Mouse (Mus musculus) activated CD4-positive, CD25-positive, alpha-beta regulatory T cell, adult 4 months (primary cell): ENCODE results near the gene Tmem160. TPM values are rescaled to one million over a fixed set of nuclear protein-coding genes. Genes with fewer than 3 reads are reported as not detected.
A peak's percentile ranks its signal among the peaks of the same experiment; 100 is the strongest.

Experiments
- ATAC-seq: one replicate; pipeline ENCODE4 v1.8.0; 2017
- polyA plus RNA-seq, 2 experiments: library from polyadenylated mRNA; unstranded; fragments of 100-300 nt; shearing (Covaris generic); gene quantifications; one replicate each; pipeline ENCODE4 v1.2.1; 2017

The Tmem160 gene
- 1 to 10 TPM; 5.7 to 9.2 TPM for polyA plus RNA-seq

DNA sequence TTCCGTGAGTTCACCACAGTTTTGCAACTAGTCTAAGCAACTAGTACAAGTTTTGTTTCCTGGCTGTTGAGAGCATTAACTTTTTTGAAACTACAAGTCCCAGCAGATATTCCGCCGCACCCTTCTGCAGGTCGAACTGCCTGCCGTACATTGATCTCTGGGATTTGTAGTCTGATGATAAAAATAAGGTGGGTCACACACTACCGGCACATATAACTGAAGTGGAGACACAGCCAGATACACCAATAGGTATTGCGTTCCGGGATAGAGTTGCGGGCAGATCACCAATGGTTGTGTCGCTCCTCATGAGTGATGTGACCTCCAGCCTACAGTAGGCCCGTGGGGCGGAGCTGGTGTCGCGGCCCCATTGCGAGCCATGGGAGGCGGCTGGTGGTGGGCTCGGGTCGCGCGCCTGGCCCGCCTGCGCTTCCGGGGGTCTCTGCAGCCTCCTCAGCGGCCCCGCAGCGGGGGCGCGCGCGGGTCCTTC, at the start of gene Tmem160:
Tmem160 (plus strand) TSS at position 193 of the 487 bp plus-strand sequence.
- peak; percentile 99 for ATAC-seq

DNA sequence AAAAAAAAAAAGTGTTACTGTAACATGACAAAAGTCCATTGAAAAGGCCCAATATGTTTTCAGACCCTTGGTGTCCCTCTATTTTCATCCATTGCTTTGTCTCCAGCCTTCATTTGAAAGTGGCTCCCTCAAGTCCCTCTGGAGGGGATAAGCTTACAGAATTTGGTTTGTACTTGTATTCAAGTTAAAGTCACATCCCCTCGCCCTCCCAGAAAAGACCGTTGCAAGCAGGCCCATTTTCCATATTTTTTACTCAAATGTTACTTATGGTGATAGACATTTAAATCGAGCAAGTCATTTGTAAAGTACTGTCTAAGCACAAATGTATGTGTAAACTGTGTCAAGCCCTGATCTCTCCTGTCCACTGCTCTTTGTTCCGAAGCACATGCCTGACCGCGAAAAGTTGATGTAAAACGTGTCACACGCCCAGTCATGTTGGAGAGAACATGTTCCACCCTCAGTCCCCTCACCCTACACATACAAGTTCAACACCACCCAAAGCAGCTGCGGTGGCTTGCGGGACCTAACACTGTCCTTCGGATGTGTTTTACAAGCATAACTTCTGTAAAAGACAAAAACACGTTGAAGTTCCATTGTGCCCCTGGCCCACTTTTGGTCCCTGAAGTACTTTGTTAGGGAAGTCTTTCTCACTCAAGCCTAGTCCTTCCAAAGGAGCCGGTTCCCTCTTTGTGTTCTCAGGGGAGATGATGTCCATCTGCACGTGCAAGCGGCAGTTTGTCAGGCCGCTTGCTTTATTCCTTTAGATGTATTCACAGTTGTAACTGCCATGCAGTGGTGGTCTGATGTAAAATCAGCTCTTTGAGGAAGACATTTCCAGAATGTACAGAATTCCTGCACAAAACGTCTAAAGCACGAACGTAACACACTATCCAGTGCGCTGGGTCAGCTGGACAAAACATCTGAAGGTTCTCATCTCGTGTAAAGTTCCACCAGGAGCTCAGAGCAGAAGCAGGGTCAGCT, 49.3 kb upstream of the Tmem160 start:
- no peak for ATAC-seq

GRCm38 (mm10) chr7:16404315-16405072, 48.1 kb upstream of the Tmem160 start:
- ATAC-seq, result no peak

GRCm38 (mm10) chr7:16405073-16405455, 47.5 kb upstream of the Tmem160 start:
- ATAC-seq, result no peak

DNA sequence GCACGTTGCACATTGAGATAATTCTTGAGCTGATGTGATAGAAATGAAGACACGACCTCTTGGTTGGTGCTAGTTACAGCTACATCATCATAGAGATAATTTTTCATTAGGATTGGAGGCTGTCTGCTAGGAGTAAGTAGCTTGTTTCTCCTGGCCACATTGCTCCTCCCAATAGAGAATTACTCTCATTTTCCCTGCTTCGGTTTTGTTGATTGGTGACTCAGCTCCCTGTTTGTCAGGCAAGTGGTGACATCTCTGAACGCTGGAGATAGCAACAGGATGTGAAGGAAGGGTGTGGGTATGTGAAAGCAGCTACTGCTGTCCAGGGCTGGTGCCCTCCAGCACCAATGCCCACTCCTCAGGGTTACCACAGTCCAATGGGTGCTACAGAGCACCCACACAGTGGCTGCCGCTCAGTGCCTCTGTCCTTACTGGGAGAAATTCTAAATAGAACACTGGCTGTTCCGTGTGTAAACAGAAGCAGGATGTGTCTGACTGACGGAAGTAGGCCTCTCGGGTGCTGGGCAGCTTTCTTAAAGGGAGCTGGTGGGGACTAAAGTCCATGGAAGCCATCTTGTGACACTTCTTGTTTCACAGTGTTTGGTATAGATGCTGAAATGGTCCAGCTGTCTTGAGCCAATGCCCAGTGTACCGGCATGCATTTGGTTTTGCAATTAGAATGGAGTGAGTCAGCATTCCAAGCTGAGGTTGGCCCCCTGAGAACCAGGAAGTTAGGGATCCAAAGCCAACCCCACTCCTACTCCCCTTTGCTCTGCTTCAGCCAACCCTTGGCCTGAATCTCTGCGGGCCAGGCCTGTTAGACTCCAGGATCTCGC, 46.8 kb upstream of the Tmem160 start:
- peak; percentile 62 for ATAC-seq

GRCm38 (mm10) chr7:16406978-16407377, 45.6 kb upstream of the Tmem160 start:
- ATAC-seq, result no peak

GRCm38 (mm10) chr7:16411100-16411499, 41.5 kb upstream of the Tmem160 start:
- ATAC-seq, result no peak

DNA sequence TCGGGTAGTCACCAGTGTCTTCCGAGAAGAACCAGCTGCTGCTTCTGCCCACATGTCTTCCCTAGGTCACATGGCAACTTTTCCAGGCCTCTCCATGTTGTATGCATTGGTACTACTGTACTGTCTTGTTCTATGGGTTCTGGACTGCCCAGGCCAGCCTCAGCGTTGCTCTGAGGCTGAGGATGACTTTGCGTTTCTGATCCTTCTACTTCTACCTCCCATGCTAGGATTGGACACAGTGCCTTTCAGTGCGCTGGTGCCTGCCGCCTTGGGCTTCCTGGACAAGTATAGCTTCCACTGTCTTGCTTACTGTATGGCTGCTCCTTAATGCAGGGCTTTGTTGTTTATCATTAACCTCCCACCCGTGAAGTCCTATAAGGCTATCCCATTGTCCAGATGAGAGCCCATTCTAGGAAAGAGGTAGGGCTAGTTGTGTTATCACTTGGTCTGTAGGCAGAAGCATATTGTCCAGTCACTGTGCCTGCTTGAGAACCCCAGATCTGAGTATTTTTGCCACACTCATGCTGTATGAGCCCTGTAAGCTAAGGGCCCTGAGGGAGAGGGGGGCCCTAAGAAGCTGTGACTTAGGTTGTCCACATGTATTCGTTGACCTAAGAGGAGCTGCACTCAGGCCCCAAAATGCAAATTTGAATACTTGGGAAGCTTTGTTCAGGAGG, 40.2 kb upstream of the Tmem160 start:
- ATAC-seq, result no peak

DNA sequence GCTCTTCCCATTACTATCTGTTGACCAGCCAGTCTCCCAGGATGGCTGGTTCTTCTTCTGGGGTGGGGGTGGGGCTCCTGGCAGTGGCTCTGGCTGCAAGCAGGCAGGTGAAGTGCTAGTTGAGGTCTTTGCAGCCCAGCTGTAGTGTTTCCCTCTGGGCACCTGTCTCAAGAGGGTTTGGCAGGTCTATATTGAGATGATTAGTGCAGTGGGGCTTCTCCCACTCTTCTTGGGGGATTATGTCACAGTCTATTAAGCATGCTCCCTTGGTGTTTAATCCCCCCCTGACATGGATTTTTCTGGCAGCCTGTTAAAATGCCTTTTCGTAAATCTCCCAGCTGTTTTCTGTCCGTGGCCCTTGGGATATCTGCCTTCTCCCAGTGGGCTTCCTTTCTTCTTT, 39.6 kb upstream of the Tmem160 start:
- ATAC-seq, result no peak

GRCm38 (mm10) chr7:16415426-16415825, 37.2 kb upstream of the Tmem160 start:
- ATAC-seq, result no peak

DNA sequence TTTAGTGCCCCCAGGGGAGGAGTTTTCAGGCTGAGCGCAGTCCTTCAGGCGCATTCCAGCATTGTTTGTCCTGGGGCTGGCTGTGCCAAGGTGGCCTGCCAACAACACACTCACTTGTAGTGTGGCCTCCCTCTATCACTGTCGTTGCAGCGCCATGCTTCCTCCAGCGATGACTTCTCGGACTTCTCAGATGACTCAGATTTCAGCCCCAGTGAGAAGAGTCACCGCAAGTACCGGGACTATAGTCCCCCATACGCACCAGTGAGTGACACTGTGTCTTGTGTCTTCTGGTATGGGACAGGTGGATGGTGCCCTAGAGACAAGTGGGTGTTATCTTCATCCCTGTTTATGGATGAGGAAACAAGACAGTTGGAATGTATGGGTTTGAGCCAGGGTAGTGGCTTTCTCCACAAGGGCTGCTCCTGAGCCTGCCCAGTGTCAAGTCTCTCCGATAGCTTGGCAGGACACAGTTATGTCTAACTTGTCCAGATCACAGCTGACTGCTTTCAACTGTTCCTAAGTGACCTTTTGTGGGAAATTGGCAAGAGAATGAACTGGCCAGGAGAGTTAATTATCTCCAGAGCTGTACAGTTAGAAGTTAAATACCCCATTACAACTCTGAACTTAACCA, 35.3 kb upstream of the Tmem160 start:
- ATAC-seq, result no peak

- no peak for ATAC-seq
Measured at GRCm38 (mm10) chr7:16418713-16419112, 33.9 kb upstream of the Tmem160 start.

GRCm38 (mm10) chr7:16420493-16421118, 32.0 kb upstream of the Tmem160 start:
- ATAC-seq, result no peak

- no peak for ATAC-seq
Measured at GRCm38 (mm10) chr7:16422222-16422856, 30.2 kb upstream of the Tmem160 start.

DNA sequence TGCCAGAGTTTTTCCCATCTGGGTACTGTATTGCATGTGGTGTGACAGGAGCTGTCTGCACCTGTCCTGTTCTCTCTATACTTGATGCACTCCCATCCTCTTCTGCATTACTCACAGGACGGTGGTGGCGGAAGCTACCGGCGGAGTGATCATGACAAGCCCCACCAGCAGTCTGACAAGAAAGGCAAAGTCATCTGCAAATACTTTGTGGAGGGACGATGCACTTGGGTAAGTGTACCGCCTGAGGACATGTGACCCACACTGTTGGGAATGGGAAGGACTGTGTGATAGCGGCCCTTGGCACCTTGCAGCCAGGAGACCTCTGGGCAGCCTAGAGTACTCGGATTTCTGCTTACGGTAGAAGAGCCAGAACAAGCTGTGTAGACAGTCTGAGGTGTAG, 28.8 kb upstream of the Tmem160 start:
- ATAC-seq, result no peak

- ATAC-seq, result no peak
Measured at GRCm38 (mm10) chr7:16425721-16426120, 26.9 kb upstream of the Tmem160 start.

DNA sequence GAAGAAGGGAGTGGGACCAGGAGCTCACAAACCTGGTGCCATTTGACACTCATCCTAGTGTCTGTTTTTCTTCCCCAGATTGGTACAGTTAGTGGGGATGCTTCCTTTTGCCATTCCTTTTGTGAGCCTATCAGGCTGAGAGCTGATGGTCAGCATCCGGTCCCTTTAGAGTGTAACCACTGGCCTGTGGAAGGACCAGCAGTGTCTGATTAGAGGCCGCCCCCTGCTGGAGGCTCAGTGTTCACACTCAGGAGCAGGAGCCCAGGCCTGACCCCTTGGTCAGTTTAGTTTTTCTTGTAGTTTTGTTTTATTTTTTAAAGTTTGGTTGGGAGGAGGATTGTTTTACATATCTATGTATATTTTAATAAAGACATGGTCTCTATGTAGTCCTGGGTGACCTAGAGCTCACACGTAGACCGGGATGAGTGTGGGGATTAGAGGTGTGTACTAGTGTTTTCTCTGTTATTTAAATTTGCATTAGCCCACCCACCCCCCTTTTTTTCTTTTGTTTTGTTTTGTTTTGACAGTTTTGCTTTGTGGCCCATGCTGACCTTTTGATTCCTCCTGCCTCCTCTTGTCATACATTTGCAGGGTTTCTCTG, 26.4 kb upstream of the Tmem160 start:
- peak; percentile 54 for ATAC-seq

DNA sequence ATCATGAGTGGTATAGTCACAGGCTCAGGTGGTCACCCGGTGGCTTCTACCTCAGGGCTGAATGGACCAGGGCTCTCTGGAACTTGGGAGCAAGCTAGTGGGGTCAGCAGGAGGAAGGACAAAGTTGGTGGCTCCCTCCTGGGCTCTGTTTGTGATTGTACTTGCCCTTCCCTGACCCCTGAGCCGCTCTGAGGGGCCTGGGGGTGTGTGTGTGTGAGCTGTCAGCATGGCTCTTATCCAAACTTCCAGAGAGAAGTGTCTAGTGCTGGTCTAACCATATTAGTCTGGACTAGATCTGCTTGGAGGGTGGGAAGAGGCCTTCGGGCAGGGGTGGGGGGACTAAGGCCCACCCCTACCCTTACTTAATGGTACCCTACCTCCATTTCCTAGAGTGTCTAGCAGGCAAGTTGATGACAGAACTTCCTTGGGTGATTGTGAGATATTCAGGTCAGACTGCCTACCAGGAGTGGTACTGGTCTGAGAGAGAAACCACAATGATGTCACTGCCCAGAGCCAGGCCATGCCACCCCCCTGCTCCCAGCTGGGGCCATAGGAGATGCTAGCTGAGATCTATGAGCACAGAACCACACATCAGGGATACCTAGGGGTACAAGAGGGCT, 19.1 kb upstream of the Tmem160 start:
- ATAC-seq, result no peak

- no peak for ATAC-seq
Measured at GRCm38 (mm10) chr7:16435088-16435487, 17.5 kb upstream of the Tmem160 start.
